Mouse (Mus musculus) midbrain, embryonic 16.5 days (tissue): Measurements from ENCODE around the gene Agpat1. TPM values are rescaled to one million over a fixed set of nuclear protein-coding genes. Genes with fewer than 3 reads are reported as not detected.

Source experiments
- ATAC-seq: fragments of 200-750 bp; cut with Nextera tagmentation; 2 replicates; pipeline ENCODE4 v1.8.0; 2017; ENCODE audit warnings: moderate TSS enrichment
- H3K27ac ChIP-seq: fragments of 300-500 bp; sonication (generic); 2 replicates; pipeline ENCODE4 v1.5.1; 2014; ENCODE audit warnings: mild to moderate bottlenecking, low read length, mixed read lengths
- H3K27me3 ChIP-seq: fragments of 300-500 bp; sonication (generic); 2 replicates; pipeline ENCODE4 v1.6.1; 2014; ENCODE audit warnings: low read depth, low read length, mixed read lengths; ENCODE audit not compliant: control insufficient read depth, insufficient read depth
- H3K36me3 ChIP-seq: fragments of 300-500 bp; sonication (generic); 2 replicates; pipeline ENCODE4 v1.6.1; 2014; ENCODE audit warnings: mild to moderate bottlenecking, low read length, moderate library complexity, mixed read lengths; ENCODE audit not compliant: control insufficient read depth, insufficient read depth
- H3K4me1 ChIP-seq: fragments of 300-500 bp; sonication (generic); 2 replicates; pipeline ENCODE4 v1.6.1; 2014; ENCODE audit warnings: mild to moderate bottlenecking, low read length, mixed read lengths; ENCODE audit not compliant: control insufficient read depth, insufficient read depth
- H3K4me2 ChIP-seq: fragments of 300-500 bp; sonication (generic); 2 replicates; pipeline ENCODE4 v1.6.1; 2014; ENCODE audit warnings: mild to moderate bottlenecking, low read length, mixed read lengths
- H3K4me3 ChIP-seq: fragments of 300-500 bp; sonication (generic); 2 replicates; pipeline ENCODE4 v1.5.1; 2014; ENCODE audit warnings: low read depth, mild to moderate bottlenecking, low read length, moderate library complexity, mixed read lengths
- H3K9ac ChIP-seq: fragments of 300-500 bp; sonication (generic); 2 replicates; pipeline ENCODE4 v1.6.1; 2014; ENCODE audit warnings: low read depth, low read length, mixed read lengths
- H3K9me3 ChIP-seq: fragments of 300-500 bp; sonication (generic); replicated peaks from 2 replicates; pipeline ENCODE4 v1.6.1; 2014; ENCODE audit warnings: mild to moderate bottlenecking, low read length, mixed read lengths; ENCODE audit not compliant: control insufficient read depth, poor library complexity, severe bottlenecking
- WGBS: fragments of 180-500 bp; shearing (Covaris S2); extraction: QIAGEN DNeasy Blood & Tissue Kit; methylation state at CpG from one replicate; pipeline ENCODE4 v1.1.7; 2014; 5-methylcytosine and 5-hydroxymethylcytosine counted together
- polyA plus RNA-seq: library from polyadenylated mRNA; unstranded; fragments of >200 nt; fragmentation: Nextera tagmentation; extraction: Ambion mirVana; gene quantifications from 2 replicates; pipeline ENCODE4 v1.2.1, GENCODE M21; 2015

The Agpat1 gene
- polyA plus RNA-seq: 118 TPM in 2 replicates

GRCm38 (mm10) chr17:34604061-34604508, at the start of gene Agpat1:
Gene Agpat1, plus strand, starts transcription at chr17:34604262.
- Histone ChIP-seq H3K9me3 (no peaks in the 10 kb centered on the region), H3K4me2 (peak within 1 kb of the TSS; percentile 94), H3K9ac (peak within 1 kb of the TSS; percentile 98), H3K4me3 (peak within 1 kb of the TSS; percentile 88), H3K4me1 (peaks cover 40% of the 10 kb centered on the region), H3K27me3 (no peaks in the 10 kb centered on the region), H3K27ac (peak within 1 kb of the TSS; percentile 85), H3K36me3 (peaks cover 7% of the 10 kb centered on the region)
- ATAC-seq: peak; percentile 89
- 0% methylated on average over 34 of the region's 35 CpGs for WGBS

GRCm38 (mm10) chr17:34555483-34555882, 48.6 kb upstream of the Agpat1 start:
- ATAC-seq: no peak
- Histone ChIP-seq H3K9ac (no peak overlapping the region), H3K27ac (no peak overlapping the region), H3K4me2 (no peak overlapping the region), H3K36me3 (no peaks in the 10 kb centered on the region), H3K9me3 (no peaks in the 10 kb centered on the region), H3K4me3 (no peak overlapping the region), H3K4me1 (no peaks in the 10 kb centered on the region), H3K27me3 (no peaks in the 10 kb centered on the region)
- 24% methylated on average over 5 of the region's 5 CpGs for WGBS

GRCm38 (mm10) chr17:34556406-34556805, 47.7 kb upstream of the Agpat1 start:
- no peaks in the 10 kb centered on the region for H3K27me3 ChIP-seq
- H3K4me1 ChIP-seq: no peaks in the 10 kb centered on the region
- WGBS: 87% methylated on average over 8 of the region's 8 CpGs
- no peak overlapping the region for H3K4me3 ChIP-seq
- no peaks in the 10 kb centered on the region for H3K36me3 ChIP-seq
- H3K4me2 ChIP-seq: no peak overlapping the region
- no peak for ATAC-seq
- no peaks in the 10 kb centered on the region for H3K9me3 ChIP-seq
- H3K27ac ChIP-seq: no peak overlapping the region
- no peak overlapping the region for H3K9ac ChIP-seq

- Histone ChIP-seq H3K4me1 (no peaks in the 10 kb centered on the region), H3K9me3 (no peaks in the 10 kb centered on the region), H3K27me3 (no peaks in the 10 kb centered on the region), H3K9ac (no peak overlapping the region), H3K4me3 (no peak overlapping the region), H3K4me2 (no peak overlapping the region), H3K36me3 (no peaks in the 10 kb centered on the region), H3K27ac (no peak overlapping the region)
- no peak for ATAC-seq
- WGBS: 82% methylated on average over 11 of the region's 11 CpGs
These were observed 46.7 kb upstream of the Agpat1 start for GRCm38 (mm10) chr17:34557411-34557810.

- no peak for ATAC-seq
- H3K27me3 ChIP-seq: no peaks in the 10 kb centered on the region
- 90% methylated on average over 7 of the region's 7 CpGs for WGBS
- no peaks in the 10 kb centered on the region for H3K4me1 ChIP-seq
- H3K36me3 ChIP-seq: no peaks in the 10 kb centered on the region
- no peak overlapping the region for H3K4me3 ChIP-seq
- H3K9me3 ChIP-seq: no peaks in the 10 kb centered on the region
- H3K27ac ChIP-seq: no peak overlapping the region
- H3K4me2 ChIP-seq: no peak overlapping the region
- no peak overlapping the region for H3K9ac ChIP-seq
These were observed 44.9 kb upstream of the Agpat1 start for GRCm38 (mm10) chr17:34559116-34559515.

GRCm38 (mm10) chr17:34559895-34560294, 44.2 kb upstream of the Agpat1 start:
- ATAC-seq: no peak
- Histone ChIP-seq H3K27me3 (no peaks in the 10 kb centered on the region), H3K9ac (no peak overlapping the region), H3K4me2 (no peak overlapping the region), H3K36me3 (no peaks in the 10 kb centered on the region), H3K27ac (no peak overlapping the region), H3K9me3 (no peaks in the 10 kb centered on the region), H3K4me1 (no peaks in the 10 kb centered on the region), H3K4me3 (no peak overlapping the region)
- WGBS: 35% methylated on average over 15 of the region's 15 CpGs

GRCm38 (mm10) chr17:34560438-34560837, 43.6 kb upstream of the Agpat1 start:
- H3K36me3 ChIP-seq: no peaks in the 10 kb centered on the region
- no peak for ATAC-seq
- no peaks in the 10 kb centered on the region for H3K27me3 ChIP-seq
- H3K4me2 ChIP-seq: no peak overlapping the region
- H3K27ac ChIP-seq: no peak overlapping the region
- H3K9me3 ChIP-seq: no peaks in the 10 kb centered on the region
- 87% methylated on average over 6 of the region's 6 CpGs for WGBS
- no peaks in the 10 kb centered on the region for H3K4me1 ChIP-seq
- H3K9ac ChIP-seq: no peak overlapping the region
- H3K4me3 ChIP-seq: no peak overlapping the region

- H3K4me3 ChIP-seq: no peak overlapping the region
- no peak overlapping the region for H3K4me2 ChIP-seq
- whole genome bisulfite sequencing: 29% methylated on average over 8 of the region's 8 CpGs
- H3K9ac ChIP-seq: no peak overlapping the region
- H3K36me3 ChIP-seq: no peaks in the 10 kb centered on the region
- ATAC-seq: no peak
- no peak overlapping the region for H3K27ac ChIP-seq
- H3K27me3 ChIP-seq: no peaks in the 10 kb centered on the region
- H3K4me1 ChIP-seq: no peaks in the 10 kb centered on the region
- no peaks in the 10 kb centered on the region for H3K9me3 ChIP-seq
These were observed 42.9 kb upstream of the Agpat1 start for GRCm38 (mm10) chr17:34561200-34561599.

GRCm38 (mm10) chr17:34562595-34562994, 41.5 kb upstream of the Agpat1 start:
- no peak overlapping the region for H3K4me2 ChIP-seq
- H3K27ac ChIP-seq: no peak overlapping the region
- no peak for ATAC-seq
- H3K4me1 ChIP-seq: no peaks in the 10 kb centered on the region
- H3K36me3 ChIP-seq: no peaks in the 10 kb centered on the region
- H3K27me3 ChIP-seq: no peaks in the 10 kb centered on the region
- no peaks in the 10 kb centered on the region for H3K9me3 ChIP-seq
- WGBS: 52% methylated on average over 3 of the region's 3 CpGs
- no peak overlapping the region for H3K4me3 ChIP-seq
- H3K9ac ChIP-seq: no peak overlapping the region
